In genomic region chr10:62500088-62500915, GRCm38 (mm10) we compare ENCODE assay signal across 8 mouse cellular contexts. TPM values are rescaled to one million over a fixed set of nuclear protein-coding genes. Genes with fewer than 3 reads are reported as not detected.
A peak's percentile ranks its signal among the peaks of the same experiment; 100 is the strongest.
DNase-seq lines count a peak whose midpoint lies in the region; ATAC-seq and TF ChIP-seq lines count a peak whose summit lies in the region.

No protein-coding gene starts in this region.

- H3K36me3 ChIP-seq in ES-Bruce4 (ENCODE audit: control insufficient read depth, insufficient read depth, low read length, poor library complexity, severe bottlenecking) = no peaks in the 10 kb centered on the region
- no peaks in the 10 kb centered on the region for H3K36me3 ChIP-seq in forebrain, embryonic 10.5 days (replicated peaks)

- no peak for TF ChIP-seq EP300 in ES-Bruce4 (IDR thresholded peaks at IDR 0.05; ENCODE audit: insufficient read depth, low read depth, low read length)

- 26% methylated on average over 15 of the region's 15 CpGs for WGBS in forebrain, embryonic 10.5 days

- ATAC-seq in hematopoietic stem cell, adult 5-6 weeks (replicated peaks in 1 of 2; ENCODE audit: insufficient read depth in 1 of 2, low FRiP score in 2 of 2, low TSS enrichment in 1 of 2, low read depth in 1 of 2, poor library complexity in 2 of 2, severe bottlenecking in 2 of 2) = peak; percentile 48 to 56

- TF ChIP-seq POLR2A in ES-Bruce4 (IDR thresholded peaks at IDR 0.05; ENCODE audit: insufficient read depth, low read length) = no peak

- peak; percentile 67 for TF ChIP-seq CTCF in ES-Bruce4 (IDR thresholded peaks at IDR 0.05; ENCODE audit: low read depth, low read length)

- no peak overlapping the region for H3K9ac ChIP-seq in ES-Bruce4 (ENCODE audit: low read depth, poor library complexity, severe bottlenecking)

- H3K4me1 ChIP-seq in ES-Bruce4 (ENCODE audit: control insufficient read depth, insufficient read depth, low read length) = no peaks in the 10 kb centered on the region
- H3K4me1 ChIP-seq in forebrain, embryonic 10.5 days = no peaks in the 10 kb centered on the region; the same call in 1 of the 2 replicates

- H3K9me3 ChIP-seq in ES-Bruce4 (replicated peaks; ENCODE audit: control insufficient read depth, insufficient read depth, low read length, poor library complexity, severe bottlenecking) = no peaks in the 10 kb centered on the region
- H3K9me3 ChIP-seq in forebrain, embryonic 10.5 days = no peaks in the 10 kb centered on the region

- no peak overlapping the region for H3K4me3 ChIP-seq in ES-Bruce4 (ENCODE audit: low read depth, low read length)
- no peak overlapping the region for H3K4me3 ChIP-seq in forebrain, embryonic 10.5 days

- H3K27me3 ChIP-seq in ES-Bruce4 (ENCODE audit: control insufficient read depth, insufficient read depth, low read length, poor library complexity, severe bottlenecking) = no peaks in the 10 kb centered on the region
- H3K27me3 ChIP-seq in forebrain, embryonic 10.5 days (ENCODE audit: poor library complexity, severe bottlenecking) = no peaks in the 10 kb centered on the region

- no peak overlapping the region for H3K27ac ChIP-seq in ES-Bruce4 (ENCODE audit: insufficient read depth, low read length)
- H3K27ac ChIP-seq in forebrain, embryonic 10.5 days = no peak overlapping the region

- peak; percentile 80 for DNase-seq in brain, adult 2 months (ENCODE audit: low read depth, low spot score)
- peak; percentile 60 for DNase-seq in forebrain, embryonic 10.5 days (ENCODE audit: extremely low spot score, low spot score)
- DNase-seq in layer of hippocampus, adult 9-11 months = peak; percentile 27
- DNase-seq in lung, postnatal 14 days = peak; percentile 73
- DNase-seq in ovary, postnatal 14 days (ENCODE audit: low spot score) = peak; percentile 60
- DNase-seq in thymus, postnatal 10 days (ENCODE audit: low spot score in 2 of 2) = peak; percentile 57 to 80

RNA-seq across cellular contexts. Expression of gene Vps26a, which starts 13.7 kb away (rescaled TPM):
- polyA plus RNA-seq in ES-Bruce4 (2011; ENCODE audit: insufficient read depth, insufficient read length, low read depth, missing spikeins) = 73.3 and 74.5 TPM in 2 replicates
- polyA plus RNA-seq in forebrain, embryonic 10.5 days (2016; fragmentation: Nextera tagmentation; extraction: Ambion mirVana) = 93.4 and 96.5 TPM in 2 replicates
- total RNA-seq in hematopoietic stem cell, adult 5-6 weeks (2017) = 66.4 and 75.1 TPM in 2 replicates

RNA-seq across cellular contexts. Expression of gene Srgn, which starts 26.9 kb away (rescaled TPM):
- 0.87 TPM in 1 of 2 replicates, not detected in the other for polyA plus RNA-seq in ES-Bruce4 (2011; ENCODE audit: insufficient read depth, insufficient read length, low read depth, missing spikeins)
- 2.3 and 3.0 TPM in 2 replicates for polyA plus RNA-seq in forebrain, embryonic 10.5 days (2016; fragmentation: Nextera tagmentation; extraction: Ambion mirVana)
- total RNA-seq in hematopoietic stem cell, adult 5-6 weeks (2017) = 1,380 and 1,792 TPM in 2 replicates

RNA-seq across cellular contexts. Expression of gene Supv3l1, which starts 50.8 kb away (rescaled TPM):
- polyA plus RNA-seq in ES-Bruce4 (2011; ENCODE audit: insufficient read depth, insufficient read length, low read depth, missing spikeins) = 40.6 and 41.0 TPM in 2 replicates
- polyA plus RNA-seq in forebrain, embryonic 10.5 days (2016; fragmentation: Nextera tagmentation; extraction: Ambion mirVana) = 30.2 and 33.4 TPM in 2 replicates
- total RNA-seq in hematopoietic stem cell, adult 5-6 weeks (2017) = 45.0 and 48.8 TPM in 2 replicates

RNA-seq across cellular contexts. Expression of gene 4930507D05Rik, which starts 51.0 kb away (rescaled TPM):
- polyA plus RNA-seq in ES-Bruce4 (2011; ENCODE audit: insufficient read depth, insufficient read length, low read depth, missing spikeins) = not detected in 2 replicates
- 0.64 and 0.69 TPM in 2 replicates for polyA plus RNA-seq in forebrain, embryonic 10.5 days (2016; fragmentation: Nextera tagmentation; extraction: Ambion mirVana)
- 0.69 and 2.6 TPM in 2 replicates for total RNA-seq in hematopoietic stem cell, adult 5-6 weeks (2017)

Comparison
In these comparisons a context has a peak if more than half of its experiments do, and no peak if none do; other contexts are left out.
1. DNase-seq: peak in every context shown above with its lines; median percentile 80 in brain, adult 2 months; 73 in lung, postnatal 14 days; 68 in thymus, postnatal 10 days; 60 in forebrain, embryonic 10.5 days; 60 in ovary, postnatal 14 days; 27 in layer of hippocampus, adult 9-11 months.